Mouse (Mus musculus) spleen, postnatal 10 days (tissue): ENCODE results near the gene 4930503B20Rik.

ENCODE experiments used
- DNase-seq, 2 experiments: peaks; one replicate each; pipeline ENCODE4 v3.0.0; 2021 to 2022; ENCODE audit warnings: low spot score in 2 of 2

The 4930503B20Rik gene

DNA sequence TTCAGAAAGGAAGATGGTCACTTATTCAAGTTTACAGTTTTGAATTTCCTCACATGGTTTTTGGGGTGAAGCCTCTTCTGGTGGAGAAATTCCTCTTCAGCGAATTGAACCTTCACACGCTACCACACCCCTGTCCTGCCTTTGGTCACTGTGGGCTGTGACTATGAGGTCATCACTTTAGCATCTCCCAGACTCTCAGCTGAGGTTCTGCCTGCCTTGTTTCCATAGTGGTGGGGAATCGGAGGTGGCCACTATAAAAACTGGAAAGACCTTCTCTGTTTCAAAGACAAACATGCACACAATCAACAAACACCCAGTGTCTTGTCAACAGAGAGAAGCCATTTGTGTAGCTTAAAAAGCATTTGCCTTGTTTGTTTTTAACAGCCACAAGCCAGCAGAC, at the start of gene 4930503B20Rik:
Gene 4930503B20Rik, minus strand, starts transcription at position 101 of the 400 bp plus-strand sequence.
- DNase-seq: no peak

DNA sequence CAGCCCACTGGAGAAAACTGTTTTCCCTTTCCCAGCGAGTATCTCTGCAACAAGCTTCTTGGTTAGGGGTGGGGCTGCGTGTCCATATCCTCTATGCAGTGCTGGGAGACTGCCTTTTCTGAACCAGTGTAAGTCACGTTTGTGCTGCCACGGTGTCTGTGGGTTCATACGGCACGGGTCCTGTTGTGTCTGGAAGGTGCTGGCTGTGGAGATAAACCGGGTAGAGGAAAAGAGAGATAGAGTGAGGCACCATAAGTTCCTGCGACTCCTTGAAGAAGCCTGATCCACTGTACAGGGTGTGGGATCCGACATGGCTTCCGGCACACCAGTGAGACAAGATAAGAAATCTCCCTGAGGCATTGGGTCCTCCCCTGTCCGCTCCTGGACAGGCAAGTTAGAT, 48.9 kb upstream of the 4930503B20Rik start:
- no peak for DNase-seq

DNA sequence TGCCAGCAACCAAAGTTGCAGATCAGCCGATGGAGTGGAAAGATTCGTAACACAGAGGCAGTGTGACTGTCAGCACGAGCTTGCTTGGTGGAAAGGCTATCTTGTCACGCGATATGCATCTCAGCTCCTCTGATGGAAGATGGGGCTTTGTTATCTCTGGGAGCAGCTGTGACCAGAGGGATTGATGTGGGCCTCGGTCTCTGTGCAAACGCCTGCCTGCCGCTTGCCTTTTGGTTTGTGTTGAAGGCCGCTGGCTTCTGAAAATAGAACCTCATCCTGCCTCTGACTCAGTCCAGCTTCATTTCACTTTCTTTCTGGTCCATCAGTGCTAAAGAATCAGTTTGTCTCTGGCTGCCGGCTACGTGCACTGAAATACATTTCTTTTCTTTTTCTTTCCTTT, 47.9 kb upstream of the 4930503B20Rik start:
- no peak for DNase-seq

DNA sequence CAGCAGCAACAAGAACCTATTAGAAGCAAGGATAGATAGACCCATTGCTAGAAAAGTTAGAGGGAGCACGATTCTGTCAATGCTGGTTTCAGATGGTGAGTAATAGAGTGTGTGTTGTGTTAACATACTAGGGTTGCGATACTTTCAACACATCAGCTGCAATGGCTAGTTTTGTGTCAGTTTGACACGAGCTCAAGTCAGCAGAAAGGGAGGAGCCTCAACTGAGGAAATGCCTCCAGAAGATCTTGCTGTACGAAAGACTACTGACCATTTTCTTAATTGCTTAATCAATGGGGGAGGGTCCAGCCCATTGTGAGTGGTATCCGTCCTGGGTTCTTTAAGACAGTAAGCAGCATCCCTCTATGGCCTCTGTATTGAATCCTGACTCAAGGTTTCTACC, 41.4 kb upstream of the 4930503B20Rik start:
- no peak for DNase-seq

DNA sequence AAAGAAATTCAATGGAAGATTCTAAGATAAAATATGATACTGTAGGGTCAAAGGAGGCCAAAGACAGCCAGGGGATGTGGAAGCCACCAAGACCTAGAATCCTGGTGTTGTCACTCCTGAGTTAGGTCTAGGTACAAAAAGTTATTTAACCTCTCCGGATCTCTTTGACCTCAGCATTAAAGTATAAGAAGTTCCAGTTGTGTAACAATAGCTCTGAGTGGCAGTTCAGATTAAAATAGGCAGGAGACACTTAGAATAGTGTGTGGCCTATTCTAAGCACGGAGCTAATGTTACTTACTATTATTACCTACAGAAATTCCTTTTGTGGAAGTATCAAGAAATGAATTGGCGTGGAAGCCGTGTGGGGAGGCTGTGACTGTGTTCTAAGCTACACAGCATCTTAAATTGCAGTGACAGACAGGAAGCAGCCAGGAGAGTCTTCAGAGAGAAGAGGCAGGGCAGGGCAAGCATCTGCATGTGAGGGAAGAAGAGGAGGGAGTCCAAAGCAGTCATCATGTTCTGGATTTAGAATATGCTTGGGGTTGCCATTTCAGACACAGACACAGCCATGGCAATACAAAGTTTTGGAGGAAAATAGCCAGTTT, 36.1 kb upstream of the 4930503B20Rik start:
- DNase-seq: no peak

DNA sequence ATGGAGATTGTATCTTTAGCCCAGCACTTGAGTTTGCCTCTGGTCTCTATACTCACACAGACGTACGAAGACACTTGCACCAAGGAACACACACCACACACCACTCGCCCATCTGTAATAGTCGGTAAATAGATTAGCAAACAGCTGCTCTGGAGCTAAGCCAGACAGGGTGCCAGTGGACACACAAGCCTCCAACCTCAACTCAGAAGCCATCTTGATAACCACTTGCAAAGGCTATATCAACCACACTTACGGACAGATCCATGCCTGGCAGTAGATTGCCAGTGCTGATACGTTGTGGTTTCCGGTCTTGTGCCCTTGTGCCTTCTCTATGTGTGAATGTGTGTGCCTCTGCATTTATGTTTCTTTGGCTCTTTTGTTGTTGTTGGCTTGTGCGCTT, 35.3 kb upstream of the 4930503B20Rik start:
- DNase-seq: no peak

DNA sequence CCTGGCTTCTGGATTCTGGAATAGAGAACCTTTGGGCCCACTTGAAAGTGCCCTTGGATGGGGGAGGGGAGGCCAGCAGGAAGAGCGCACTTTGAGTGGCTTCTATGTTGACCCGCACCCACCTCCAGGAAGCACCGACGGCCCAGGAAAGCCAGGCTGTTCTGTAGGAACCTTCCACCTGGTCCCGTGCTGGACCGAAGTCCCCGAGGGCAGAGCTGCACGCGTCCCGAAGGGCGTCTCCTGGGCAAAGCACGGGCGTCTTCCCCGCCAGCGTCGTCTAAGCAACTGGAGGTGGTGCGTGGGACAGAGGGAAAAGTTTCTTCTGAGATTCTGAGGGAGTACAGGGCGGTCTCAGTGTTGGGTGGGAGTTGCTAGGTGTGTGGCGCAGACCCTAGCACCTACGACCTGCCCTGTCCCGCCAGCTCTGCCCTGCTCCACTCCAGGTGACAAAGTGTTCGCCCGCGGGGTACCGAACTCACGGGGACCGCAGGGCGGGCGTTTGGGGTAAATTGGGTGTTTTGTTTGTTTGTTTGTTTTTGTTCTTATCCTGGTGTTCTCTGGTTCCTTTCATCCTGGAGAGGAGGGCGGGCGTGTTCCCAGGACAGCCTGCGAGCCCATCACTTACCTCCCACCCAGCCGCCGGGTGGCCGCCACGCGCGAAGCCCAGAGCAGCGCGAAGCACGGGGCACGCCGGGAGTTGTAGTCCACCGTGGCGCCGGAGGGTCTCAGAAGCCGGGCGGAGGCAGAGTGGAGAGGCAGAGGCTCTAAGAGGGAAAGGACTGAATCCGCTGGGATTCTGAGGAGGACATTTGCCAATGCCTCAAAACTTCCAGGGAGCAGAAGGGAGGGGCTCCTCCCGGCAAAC, 33.9 kb upstream of the 4930503B20Rik start, which contains the start of gene Samd13:
Gene Samd13, minus strand, starts transcription at position 782 of the 865 bp plus-strand sequence.
- DNase-seq: peak; percentile 12 to 44

DNA sequence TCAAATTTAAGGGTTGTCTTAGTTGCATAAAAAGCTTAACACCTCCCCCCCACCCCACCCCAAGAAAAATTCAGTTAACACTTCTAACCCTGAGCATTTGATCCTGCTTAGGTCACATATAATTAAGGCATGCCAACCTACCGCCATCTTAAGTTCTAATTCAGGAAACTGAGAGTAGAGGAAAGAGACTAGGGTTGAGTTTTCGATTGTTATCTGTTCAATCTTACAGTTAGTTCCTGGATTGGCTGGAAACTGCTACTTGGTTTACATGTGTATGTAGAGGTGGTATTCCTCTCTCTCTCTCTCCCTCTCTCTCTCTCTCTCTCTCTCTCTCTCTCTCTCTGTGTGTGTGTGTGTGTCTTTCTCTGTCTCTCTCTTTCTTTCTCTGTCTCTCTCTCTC, 32.0 kb upstream of the 4930503B20Rik start:
- no peak for DNase-seq

DNA sequence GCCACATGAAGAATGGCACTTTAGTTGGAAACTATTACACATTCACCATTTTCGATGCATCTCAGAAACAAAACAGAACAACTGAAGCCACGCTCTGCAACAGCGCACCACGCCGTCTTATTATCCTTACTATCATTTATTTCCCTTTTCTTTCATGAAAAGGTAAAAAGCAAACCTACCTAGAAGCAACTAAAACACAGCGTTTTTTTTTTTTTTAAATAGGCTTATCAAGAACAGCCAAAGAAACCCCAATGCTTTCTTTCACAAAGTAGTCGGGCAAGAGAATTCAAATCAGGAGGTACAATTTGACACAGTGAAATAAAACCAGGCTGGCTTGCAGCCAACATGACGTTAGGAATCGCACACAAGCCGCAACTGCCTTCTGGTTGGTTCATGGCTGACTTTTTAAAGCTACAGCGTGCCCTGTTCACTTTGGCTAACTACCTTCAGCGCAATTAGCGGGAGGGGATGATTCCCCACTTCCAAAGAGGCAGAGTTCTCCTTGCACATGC, 31.1 kb upstream of the 4930503B20Rik start:
- peak in 1 of 2 experiments; percentile 50 for DNase-seq

DNA sequence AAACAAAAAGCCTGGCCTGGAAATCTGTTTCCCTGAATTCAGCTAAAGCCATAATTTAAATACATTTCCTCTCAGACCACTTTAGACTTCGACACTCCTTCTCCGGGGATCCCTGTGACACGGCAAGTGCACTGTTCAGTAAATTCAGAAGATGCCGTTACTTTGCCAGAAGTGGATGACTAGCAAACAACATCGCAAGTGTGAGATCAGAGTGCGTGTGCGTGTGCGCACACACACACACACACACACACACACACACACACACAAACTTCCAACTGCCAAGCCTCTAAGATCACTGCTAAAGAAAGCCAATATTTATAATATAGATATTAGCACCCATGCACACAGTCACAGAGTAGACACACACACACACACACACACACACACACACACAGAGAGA, 30.6 kb upstream of the 4930503B20Rik start:
- DNase-seq: no peak

DNA sequence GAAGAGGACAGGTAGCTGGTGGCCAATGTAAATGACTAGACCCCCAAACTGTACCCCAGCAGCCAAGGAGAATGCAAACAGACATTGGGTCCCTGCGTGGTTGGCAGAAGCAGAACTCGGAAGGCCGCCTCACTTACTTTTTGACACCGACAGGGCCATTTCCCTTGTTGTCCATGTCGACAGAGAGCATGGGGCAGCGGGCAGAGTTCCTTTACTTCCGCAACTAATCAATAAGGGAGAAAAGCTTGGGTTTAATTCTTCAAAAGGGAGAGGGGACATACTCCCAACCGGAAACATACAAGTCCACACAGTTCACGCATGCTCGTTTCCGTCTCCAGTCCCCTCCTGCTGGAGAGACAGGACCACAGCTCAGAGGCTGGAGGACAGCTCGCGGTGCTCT, 29.5 kb upstream of the 4930503B20Rik start:
- no peak for DNase-seq

DNA sequence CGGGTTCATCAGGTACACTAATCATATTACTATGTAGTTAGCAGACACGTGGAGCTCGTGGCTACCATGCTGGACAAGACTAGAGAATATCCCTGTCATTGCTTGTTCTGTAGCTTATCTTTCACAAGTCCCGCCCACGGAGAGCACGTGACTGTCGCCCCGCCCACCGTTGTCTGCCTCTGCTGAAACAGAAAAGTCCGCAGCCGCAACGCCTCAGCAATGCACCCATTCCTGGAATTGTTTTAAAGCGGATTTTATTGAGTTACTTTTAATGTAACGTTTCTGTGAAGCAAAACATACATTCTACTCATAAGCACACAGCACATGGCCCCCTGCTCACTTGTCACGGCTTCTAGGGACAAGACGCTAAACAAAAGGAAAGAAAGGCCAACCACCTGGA, 28.5 kb upstream of the 4930503B20Rik start:
- no peak for DNase-seq

DNA sequence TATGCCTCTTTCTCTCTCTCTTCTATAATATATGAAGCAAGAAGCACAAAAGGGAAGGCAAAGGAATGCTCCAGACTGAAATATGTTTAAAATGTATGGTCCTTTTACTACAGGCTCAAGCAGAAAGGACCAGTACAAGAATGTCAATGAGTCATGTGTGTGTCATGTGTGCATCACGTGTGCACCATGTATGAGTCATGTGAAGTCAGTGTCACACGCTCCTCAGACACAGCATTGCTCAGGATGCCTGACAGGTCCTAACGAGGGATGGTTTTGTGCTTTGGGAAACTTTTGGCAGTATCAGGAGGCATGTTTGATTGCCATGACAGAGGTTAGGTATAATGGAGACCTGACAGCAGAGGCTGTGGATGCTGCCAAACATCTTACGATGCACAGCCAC, 25.1 kb upstream of the 4930503B20Rik start:
- no peak for DNase-seq

DNA sequence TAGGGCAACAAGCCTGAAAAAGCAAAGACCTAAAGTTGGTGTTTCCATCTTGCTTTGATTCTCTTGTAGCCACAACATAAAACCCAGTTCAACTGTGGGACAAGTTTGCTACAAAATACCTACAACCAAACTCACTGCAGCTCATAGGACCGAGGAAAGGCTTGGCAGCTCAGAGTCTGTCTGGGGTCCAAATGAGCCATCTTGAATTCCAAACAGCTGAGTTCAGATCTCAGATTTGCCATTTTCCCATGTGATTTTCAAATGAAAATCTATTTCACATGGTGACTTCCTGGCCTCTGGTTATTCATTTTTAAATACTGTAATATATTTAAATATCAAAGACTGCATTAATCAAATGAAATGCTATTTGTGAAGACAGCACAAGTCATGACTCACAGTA, 24.0 kb upstream of the 4930503B20Rik start:
- DNase-seq: no peak

DNA sequence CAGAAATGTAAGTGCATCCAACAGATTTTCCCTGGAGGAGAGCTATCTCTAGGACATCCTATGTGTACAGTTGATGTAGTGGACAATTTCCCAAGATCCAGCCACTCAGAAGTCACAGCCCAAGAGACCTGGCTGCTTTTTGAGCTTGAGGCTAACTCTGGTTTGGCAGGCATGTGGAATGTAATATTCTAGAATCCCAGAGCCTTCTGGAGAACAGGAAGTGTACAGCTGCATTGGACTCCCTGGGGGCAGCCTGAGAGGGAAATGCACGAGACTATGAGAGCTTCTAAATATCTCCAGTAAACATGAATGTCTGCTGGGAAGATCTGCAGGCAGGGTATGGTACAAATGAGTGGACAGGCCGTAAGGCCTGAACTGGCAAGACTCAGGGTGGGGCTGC, 20.0 kb upstream of the 4930503B20Rik start:
- no peak for DNase-seq

DNA sequence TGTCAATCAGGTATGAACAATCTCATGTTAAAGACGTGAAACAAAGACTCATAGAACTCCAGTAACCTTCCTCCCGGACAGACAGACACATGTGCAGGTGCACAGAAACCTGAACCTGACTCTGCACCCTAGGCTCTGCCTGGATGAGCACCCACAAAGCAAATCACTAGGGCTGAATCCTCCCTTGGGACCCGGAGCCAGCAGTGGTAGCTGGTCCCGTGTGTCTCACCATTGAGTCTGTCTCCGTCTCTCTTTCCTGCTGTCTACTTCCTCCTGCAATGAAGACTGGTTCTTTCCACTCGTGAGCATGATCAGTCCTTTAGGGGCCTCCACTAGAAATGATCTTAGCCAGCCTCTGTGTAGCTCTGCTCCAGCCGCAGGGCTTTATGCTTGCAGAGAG, 10.8 kb upstream of the 4930503B20Rik start:
- no peak for DNase-seq

DNA sequence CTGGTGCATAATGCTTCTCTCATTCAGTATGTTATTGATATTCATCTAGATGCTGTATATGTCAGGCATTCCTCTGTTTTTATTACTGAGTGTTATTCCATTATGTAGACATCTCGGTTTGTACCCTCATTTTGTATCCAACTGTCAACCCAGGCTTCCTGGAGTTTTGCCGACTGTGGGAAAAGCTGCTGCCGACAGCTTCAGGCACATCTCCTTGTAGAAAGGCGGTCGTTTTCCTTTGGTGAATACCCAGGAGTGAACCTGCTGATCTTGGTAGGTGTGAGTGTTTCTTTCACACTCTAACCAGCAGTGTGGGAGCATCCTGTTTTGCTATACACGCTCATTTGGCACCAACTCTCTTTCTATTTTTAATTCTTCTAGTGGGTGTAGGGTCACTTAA, 9.9 kb upstream of the 4930503B20Rik start:
- no peak for DNase-seq

DNA sequence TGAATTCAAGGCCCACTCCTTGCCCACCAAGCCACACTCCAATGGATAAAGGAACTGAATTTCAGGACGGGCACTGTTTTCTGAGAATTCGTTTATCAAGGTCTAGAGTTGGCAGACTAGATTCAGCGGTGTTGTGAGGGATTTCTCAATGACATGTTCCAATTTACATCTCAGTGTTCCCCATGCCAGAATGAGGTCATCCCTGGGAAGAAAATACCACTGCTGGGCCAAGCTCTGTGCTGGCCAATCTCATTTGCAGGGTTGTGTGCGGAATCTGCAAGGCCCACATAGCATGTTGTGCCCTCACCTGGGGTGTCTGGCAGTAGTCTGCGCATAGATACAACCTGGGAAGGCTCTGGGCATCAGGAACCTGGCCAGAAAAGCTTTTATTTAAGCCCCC, 8.2 kb upstream of the 4930503B20Rik start:
- no peak for DNase-seq

DNA sequence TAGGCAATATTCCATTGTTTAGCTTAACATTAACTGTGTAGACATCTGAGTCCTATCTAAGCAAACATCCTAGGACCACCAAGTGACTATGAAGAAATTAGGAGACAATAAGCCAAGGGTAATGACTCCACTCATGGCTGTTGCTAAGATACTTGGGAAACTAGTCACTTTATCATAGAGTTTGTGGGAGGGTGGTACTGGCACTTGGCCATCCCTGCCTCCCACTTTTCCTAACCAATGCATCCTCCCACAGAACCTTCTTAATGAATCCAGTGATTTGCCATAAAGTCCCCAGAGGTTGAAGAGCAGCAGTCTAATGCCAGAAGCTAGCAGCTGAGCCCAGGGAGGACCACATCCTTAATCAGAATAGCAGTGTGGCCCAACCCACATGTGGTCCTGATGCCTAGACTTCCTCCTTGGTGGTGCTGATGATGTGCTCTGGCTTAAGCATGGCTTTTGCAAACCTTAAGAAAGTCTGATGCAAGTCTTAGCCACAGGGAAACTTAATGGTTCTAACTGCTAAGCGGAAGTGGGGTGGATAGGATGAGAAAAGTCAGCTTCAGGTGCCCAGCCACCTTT, 7.0 kb upstream of the 4930503B20Rik start:
- no peak for DNase-seq

DNA sequence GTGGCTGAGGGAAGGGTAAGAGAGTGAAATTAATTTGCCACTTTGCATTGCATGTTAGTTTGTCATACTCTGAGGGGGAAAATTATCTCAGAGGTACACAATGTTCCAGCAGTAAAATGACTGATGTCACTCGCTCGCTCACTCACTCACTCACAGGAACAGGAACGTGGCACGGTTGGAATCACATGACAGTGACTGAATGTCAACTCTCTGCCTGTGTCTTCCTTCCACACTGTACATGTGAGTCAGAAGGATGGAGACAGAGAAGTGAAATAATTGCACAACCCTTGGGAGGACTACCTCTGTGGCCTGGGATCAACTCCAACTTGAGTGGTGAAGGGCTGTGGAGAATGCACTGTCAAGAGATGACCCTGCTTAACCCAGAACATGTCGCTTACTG, 6.3 kb upstream of the 4930503B20Rik start:
- DNase-seq: no peak

DNA sequence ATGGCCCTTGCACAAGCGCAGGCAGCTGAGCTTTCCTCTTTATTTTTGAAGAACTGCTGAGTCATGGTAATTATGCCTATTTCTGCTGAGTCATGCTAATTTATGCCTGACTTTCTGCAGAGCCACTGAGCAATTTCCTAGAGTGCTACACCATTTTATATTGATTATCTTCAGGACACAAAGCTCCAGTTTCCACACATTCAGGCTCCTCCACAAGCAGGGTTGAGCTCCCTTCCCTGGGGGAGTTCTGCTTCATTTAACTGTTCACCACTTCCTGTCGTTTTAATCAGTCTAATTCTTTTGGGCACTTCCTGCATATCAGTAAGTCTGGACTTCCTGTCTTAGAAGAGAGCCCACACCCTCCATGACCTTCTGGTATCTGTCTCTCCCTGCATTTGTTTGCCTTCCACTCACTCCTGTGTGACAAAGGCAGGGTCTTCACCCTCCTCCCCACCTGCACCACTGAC, 4.0 kb upstream of the 4930503B20Rik start:
- peak; percentile 16 to 27 for DNase-seq

DNA sequence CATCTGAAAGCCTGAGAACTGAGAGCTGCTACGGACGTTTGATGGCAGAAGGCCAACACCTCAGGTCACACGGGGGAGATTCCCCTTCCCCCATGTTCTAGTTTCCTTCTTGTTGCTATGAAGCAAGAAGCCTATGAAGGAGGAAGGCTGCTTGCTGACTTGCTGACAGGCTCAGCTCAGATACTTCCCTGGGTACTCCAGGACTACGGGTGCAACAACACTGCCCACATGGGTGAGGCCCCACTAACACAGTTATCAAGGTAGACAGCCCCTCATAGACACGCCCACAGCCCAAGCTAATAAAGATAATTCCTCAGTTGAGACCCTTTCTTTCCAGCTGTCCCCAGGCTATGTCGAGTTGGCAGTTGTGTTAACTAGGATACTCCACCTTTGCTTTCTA, 2.6 kb upstream of the 4930503B20Rik start:
- no peak for DNase-seq

DNA sequence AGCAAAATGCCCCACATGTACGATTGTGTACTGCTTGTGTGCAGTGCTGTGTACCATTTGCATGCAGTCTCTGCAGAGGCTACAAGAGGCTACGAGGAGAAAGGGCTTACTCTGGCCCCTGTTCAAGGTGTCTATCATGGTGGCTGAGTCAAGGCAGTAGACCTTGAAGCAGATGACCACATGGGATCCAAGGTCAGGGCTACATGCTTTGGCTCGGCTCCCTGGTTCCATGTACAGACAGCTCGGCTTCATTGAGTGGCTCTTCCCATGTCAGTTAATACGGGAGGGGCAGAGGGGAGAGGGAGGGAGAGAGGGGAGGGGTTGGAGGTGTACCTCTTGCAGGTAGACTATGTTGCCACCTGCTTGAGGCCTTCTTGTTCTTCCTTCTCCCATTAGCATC, 1.3 kb upstream of the 4930503B20Rik start:
- DNase-seq: no peak
